Mouse (Mus musculus): Measurements from ENCODE around the gene Naa35. TPM values are rescaled to one million over a fixed set of nuclear protein-coding genes. Genes with fewer than 3 reads are reported as not detected.

Gene Naa35
- total RNA-seq, 2 experiments from 2014 or later = 84.4 to 92.5 TPM

DNA sequence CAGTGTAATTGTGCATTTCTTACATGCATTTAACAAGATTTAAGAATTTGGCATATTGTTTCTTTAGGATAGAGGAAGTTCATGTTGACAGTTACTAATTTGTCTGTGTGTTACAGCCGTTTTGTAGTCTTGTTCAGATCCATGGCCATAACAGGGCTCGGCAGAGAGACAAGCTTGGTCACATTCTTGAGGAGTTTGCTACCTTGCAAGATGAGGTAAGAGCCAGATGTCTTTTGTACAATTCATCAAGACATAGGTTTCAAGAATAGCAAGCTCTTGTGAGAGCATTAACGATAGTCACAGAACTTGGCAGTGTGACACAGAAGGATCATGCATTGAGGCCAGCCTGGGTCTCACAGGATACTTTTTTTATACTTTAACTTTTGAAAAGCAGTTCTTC, 39.3 kb downstream of the Naa35 start:
- DNase-seq = no peak
- intact Hi-C loops (cut with DNase I) = no loop called here

DNA sequence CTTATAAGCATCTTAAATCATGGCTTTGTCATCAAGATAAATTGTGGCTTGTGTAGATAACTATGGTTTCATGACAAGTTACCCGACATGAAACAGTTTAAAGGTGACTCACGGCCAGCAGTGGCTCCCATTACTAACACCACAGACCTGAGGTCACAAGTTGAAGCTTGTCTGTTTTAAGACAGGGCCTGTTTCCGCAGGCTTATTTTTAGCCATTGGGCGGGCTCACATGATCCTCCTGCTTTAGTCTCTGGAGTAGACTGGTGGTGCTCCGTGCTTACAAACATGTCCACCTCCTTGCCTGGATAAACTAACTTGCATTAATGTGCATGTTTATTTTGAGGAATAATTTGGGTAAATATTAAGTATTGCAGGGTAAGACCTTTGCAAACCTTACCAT, 39.8 kb downstream of the Naa35 start:
- peak; percentile 11 to 40 for DNase-seq
- intact Hi-C loops (cut with DNase I) = loop anchor here (5.0 kb wide), 1 partner anchor 103 kb away; no protein-coding TSS in a partner anchor

DNA sequence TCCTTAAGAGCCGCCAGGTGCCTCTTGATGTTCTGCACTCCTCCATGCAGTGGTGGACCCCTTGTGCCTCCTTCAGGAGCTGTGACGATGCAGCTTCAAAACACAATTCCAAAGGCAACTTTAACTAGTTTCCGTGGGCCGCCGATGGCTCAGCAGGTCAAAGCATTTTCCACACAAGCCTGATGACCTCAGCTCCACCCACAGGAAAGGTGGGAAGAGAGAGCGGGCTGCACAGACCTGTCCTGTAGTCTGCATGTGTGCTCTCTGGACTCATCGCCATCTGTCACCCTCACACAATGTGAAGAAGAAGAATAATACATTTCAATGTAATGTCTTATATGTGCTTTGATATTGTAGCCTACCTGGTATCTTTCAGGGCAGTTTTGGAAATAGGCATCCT, 41.7 kb downstream of the Naa35 start:
- intact Hi-C loops (cut with DNase I) = loop anchor here (5.0 kb wide), 1 partner anchor 104 kb away; no protein-coding TSS in a partner anchor
- no peak for DNase-seq

DNA sequence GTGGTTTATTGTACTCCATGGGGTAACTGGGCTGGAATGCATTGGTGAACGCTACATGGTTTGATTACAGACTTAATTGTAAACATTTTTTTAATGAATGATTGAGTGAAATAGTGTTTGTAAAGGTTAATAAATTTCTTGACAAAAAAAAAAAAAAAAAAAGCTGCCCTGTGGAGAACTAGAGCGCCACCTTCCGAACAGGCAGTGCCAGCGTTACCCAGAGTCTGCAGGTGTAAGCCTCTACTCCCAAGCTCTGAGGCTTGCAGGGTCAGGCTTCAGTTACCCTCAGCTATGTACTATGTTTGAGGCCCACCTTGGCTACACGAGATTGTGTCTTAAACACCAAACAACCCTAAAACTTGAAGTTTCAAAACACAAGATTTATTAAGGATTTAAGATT, 49.6 kb downstream of the Naa35 start:
- no peak for DNase-seq
- intact Hi-C loops (cut with DNase I) = loop anchor here (5.0 kb wide), 1 partner anchor 93 kb away; no protein-coding TSS in a partner anchor

DNA sequence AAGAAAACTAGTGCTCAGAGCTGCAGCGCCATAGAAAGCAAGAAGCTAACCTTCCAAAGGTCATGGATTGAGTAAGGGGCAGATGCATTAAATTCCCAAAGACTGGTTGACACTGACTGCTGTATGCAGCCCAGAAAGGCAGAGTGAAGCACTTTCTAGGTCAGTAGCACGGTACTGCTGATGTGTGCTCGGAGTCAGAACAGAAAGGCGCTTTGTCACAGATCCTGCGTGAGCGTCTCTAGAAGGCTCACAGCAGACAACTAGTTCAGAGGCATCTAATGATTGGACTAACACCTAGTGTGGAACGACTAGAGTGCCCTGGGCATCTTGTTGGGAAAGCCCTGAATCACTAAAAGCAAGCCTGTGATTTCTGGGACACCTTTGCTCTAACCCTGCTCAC, 52.7 kb downstream of the Naa35 start:
- intact Hi-C loops (cut with DNase I) = loop anchor here (5.0 kb wide), 1 partner anchor 90 kb away; no protein-coding TSS in a partner anchor
- no peak for DNase-seq

DNA sequence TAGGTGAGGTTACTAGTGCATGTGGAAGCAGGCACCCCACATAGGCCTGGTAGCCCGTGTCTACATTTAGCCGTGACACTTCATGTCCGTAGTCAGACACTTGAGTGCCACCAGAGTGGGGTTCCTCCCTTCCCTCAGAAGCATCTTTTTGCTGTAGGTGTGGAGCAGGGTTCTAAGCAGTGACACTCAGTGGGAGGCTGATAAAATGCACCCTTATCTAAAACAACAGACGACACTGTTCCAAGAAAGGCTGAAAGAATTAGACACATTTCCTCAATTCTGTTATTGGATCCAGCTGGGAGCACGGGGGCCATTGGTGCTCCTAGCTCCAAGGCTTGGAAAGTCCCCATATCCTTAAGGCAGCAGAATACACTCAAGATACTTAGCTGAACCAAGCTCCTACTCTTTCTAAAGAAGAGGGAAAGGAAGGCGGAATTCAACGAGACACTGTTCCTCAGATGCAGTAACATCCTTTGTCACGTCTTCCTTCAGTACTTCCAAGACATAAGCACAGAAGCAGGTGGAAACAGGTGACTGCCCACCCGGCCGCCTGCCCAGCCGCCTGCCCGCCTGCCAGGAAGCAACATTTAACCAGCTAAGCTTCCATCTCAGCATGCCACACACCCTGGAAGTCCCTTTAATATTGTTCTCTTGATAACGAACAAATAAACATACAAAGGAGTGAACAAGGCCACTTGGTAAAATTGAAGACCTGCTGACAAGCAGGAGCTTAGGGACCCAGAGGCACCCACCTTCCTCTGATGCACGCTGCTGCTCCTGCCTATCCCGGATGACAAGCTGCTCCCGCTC, 54.5 kb downstream of the Naa35 start:
- intact Hi-C loops (cut with DNase I) = loop anchor here (5.0 kb wide), 1 partner anchor 88 kb away; no protein-coding TSS in a partner anchor
- no peak for DNase-seq

DNA sequence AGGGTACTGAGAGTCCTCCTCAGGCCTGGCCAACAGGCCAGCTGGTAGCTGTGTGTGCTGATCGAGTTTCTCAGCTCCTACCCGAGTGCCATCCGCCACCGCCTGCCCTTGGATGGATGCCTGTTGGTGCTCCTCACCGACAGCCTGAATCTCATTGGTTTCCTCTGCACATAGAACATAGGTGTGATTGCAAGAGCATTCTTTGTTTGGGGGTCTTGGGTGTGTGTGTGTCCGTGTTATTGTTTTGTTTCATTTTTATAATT, 55.0 kb downstream of the Naa35 start:
- DNase-seq = no peak
- intact Hi-C loops (cut with DNase I) = no loop called here

DNA sequence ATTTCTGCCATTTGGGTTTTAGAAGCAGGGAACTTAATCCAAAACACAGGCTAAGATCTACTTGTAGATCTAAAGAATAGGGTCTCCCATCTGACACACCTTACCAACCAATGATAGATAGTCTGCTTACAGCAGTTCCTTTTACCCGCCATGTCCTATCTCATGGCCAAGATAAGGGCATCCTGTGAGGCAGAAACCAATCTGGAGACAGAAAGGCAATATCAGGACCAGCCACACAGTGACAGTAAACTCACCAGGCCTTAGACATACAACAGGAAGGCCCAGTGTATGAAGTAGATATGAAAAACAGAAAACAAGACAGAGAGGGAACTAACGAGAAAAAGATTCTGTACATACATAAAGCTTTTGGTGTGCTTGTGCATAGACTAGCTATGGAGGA, 57.8 kb downstream of the Naa35 start:
- intact Hi-C loops (cut with DNase I) = no loop called here
- DNase-seq = no peak

DNA sequence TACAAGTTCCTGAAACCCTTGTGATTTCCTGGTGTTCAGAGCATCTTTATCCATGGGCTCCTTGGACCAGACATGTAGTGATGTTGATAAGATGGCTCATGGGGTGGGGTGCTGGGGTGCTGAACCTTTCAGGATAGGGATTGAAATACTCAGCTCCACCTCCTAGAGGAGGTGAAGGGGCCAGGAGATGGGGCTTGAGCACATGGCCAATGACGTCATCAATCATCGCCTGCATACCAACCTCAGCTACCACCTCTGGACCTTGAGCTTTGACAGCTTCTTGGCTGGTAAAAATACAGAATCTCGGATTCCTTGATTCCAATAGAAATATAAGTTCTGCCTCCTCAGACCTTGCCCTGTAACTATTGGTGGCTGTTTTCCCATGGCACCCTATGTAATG, 60.4 kb downstream of the Naa35 start:
- DNase-seq = no peak
- intact Hi-C loops (cut with DNase I) = no loop called here

DNA sequence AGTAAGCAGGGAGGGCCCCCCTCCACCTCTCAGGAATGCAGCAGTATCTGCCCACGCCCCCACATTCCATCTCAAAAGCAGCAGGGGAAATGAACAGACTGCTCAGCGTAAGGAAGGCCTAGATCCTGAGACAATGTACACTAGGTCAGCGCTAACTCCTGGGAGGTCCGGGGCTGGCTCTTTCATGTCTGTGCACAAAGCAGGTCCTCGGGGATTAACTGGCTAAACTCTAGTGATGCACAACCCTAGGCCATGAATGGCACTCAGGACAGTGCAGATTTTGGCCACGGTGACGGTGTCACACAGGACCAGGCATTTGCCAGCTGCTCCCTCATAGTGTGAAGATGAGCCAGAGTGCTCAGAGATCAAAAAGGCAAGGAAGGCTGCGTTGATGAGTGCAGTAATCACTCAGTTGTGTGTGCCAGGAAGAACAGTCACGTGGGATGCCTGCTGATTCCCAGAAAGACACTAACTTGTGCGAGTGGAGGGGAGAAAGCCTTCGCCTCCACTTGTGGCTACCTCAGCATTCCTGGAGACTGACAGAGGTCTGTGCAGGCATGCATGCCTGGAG, 61.7 kb downstream of the Naa35 start:
- intact Hi-C loops (cut with DNase I) = no loop called here
- no peak for DNase-seq

DNA sequence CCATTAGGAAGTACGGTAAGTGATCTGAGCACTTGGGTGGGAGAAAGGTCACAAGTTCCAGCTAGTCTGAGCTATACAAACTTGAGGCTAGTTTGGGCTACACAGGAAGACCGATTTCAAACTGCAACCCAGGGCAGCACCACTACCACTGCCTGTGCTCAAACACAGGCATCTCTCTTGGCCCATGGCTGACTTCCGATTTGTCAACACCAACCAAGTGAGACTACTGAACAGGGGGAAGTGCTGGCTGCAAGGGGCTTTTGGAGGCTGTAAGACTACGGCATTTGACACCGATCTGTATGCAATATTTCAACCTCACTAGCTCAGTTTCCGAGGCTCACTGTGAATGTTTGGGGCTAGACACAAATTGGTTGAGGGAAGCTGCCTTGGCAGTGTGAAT, 62.4 kb downstream of the Naa35 start:
- intact Hi-C loops (cut with DNase I) = no loop called here
- DNase-seq = no peak

DNA sequence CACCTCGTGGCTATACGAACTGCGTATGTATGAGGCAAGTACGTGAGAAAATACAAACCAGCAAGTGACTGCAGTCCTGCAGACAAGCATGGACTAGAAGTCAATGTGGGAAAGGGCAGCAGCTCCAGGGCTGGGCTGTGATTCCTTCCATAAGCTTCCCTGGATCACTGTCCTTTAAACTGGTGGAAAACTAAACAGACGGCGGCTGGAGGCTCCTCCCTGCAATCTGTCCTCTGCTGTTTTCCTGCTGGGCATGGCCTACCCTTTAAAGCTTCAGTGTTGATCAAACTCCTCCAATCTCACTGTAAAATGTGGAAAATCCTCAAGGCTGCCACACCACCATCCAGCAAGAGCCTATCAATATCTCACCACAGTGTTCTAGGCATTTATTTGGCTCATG, 63.5 kb downstream of the Naa35 start:
- DNase-seq = no peak
- intact Hi-C loops (cut with DNase I) = no loop called here

DNA sequence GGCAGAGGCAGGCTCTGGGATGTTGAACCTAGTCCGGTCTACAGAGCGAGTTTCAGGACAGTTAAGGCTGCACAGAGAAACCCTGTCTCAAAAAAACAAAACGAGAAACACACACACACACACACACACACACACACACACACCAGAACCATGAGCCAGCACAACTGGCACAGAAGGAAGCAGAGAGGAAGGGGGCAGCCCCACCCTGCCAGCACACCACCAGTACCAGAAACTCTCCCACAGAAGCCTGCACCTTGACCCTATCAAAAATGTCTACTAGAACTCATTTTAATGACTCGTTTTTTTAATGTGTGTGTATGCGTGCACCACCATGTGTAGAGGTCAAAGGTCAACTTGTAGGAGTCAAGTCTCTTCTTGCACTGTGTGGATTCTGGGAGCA, 64.7 kb downstream of the Naa35 start:
- no peak for DNase-seq
- intact Hi-C loops (cut with DNase I) = no loop called here

DNA sequence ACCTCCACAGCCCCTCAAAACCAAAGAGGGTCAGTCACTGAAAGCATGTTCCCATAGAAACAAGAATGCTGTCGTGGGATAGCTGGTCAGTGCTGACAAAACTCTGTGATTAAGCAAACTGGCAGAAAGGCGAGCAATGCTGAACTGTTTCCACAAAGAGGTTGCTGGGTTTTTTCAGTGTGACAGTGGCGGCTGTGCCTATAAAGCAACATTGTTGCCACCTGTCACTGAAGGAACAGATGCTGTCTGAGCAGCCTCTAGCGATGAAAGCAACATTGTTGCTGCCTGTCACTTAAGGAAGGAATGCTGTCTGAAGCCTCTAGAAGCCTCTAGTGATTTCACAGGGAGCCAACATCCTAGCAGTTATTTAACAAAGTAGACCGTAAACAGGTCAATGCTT, 67.6 kb downstream of the Naa35 start:
- intact Hi-C loops (cut with DNase I) = no loop called here
- no peak for DNase-seq

DNA sequence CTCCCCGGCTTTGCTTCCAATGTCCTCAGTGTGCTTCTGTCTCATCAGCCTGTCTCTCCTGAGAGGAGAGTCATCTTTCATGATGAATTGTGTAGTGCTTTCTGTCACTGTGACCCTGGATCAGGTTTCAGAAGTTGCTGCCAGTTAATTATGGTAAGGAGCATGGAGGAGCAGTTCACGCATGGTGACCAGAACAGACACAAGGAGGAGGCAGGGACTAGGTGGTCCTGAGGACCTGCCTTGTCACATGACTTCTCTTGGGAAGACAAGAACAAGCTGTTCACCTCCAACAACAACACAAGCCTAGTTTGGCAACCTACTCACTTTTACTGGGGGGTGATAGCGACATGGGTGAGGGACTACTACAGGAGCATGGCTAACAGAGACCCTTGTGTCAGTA, 68.1 kb downstream of the Naa35 start:
- no peak for DNase-seq
- intact Hi-C loops (cut with DNase I) = no loop called here

DNA sequence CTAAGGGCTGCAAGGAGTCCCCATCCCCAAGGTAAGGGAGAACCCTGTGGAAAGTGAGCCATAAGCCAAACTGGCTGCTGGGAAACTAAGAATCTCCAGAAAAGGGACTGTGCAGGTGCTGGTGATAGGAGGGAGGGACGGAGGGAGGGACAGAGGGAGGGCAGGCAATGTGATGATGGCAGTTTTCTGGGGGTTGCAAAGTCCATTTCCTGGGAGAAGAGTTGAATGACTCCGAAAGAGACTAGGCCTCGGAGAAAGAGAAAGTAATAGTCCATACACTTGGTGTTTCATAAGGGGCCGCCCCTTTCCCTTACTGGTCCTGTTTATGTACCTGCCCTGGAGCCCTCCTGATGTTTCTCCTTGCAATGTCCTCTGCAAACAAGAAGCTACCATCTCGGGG, 69.4 kb downstream of the Naa35 start:
- intact Hi-C loops (cut with DNase I) = no loop called here

DNA sequence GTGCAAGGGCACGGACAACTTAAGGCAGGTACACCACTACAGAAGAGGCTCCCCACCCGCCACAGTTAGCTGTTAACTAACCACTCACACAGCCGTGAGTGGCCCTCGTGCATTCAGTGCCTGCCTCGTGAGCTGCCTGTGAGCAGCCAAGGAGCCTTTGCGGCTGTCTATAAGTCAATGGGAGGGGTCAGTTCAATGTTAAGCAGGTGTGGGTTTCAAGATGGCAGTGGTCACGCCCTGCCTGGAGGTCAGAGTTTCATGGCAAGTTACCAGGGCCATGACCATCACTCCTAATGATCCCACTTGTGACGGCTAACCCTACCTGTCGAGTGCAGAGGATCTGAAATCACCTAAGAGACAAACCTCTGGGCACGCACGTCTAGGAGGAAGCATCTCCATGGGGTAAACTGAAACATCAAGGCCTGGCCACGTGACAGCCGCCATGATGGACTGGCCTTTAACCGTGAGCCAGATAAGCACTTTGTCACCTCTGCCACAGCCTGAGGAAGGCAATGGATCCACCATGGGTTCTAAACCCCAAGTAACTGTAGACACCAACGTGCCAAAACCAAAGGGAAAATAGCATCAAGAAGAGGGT, 70.8 kb downstream of the Naa35 start:
- intact Hi-C loops (cut with DNase I) = no loop called here
- no peak for DNase-seq

More for the DNA sequence above, 69.4 kb downstream of the Naa35 start:
- no peak for DNase-seq

DNA sequence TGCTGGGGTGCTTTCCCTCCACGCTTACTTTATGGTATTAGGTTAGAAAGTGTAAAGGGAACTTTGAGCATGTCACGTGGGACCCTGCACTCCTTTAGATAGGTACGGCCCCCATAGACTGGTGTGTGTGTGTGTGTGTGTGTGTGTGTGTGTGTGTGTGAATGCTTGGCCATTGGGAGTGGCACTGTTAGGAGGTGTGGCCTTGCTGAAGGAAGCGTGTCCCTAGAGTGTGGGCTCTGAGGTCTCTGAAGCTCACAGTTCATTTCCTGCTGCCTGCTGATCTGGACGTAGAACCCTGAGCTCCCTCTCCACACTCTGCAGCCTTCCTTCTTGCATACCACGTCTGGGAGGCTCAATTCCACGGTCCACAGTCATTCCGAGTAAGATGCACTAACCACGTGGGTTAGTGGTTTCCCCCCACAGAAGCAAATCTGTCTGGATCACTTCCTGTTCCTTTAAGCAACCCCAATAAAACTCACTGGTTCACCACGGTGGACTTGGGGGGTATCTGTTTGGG, 71.3 kb downstream of the Naa35 start:
- intact Hi-C loops (cut with DNase I) = no loop called here
- no peak for DNase-seq

DNA sequence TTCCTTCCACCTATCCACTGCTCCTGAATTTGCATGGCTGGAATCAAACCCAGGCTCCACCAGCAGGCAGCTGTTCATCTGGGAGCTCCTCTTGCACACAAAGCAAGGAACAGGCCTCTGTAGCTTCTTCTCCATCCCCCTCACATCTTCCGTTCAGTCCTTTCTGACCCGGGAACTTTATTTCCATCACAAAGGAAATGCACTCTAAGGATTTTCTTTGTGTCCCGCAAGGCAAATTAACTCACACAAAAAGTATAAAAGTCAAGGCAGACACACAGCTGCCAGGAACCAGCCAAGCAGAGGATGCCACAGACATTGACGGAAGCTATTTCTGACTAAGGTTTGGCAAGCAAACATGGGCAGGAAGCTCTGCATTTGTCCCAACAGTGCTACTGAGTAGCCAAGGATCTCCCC, 71.9 kb downstream of the Naa35 start:
- intact Hi-C loops (cut with DNase I) = no loop called here
- peak in 1 of 2 experiments; percentile 8 for DNase-seq

DNA sequence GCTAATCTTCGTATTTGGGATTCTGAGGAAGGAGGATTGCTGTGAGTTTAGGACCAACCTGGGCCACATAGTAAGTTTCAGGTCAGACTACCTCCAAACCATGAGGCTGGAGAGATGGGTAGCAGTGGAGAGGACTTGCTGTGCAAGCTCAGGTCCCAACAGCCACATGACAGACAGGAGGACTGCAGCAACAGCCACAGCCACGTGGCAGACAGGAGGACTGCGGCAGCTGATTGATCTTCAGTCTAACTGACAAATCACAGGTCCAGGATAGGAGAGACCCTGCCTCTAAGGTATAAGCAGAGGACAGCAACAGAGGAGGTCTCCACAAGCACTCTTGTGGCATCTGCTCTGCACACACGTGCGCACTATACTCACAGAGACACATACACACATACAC, 72.7 kb downstream of the Naa35 start:
- intact Hi-C loops (cut with DNase I) = no loop called here
- DNase-seq = no peak

DNA sequence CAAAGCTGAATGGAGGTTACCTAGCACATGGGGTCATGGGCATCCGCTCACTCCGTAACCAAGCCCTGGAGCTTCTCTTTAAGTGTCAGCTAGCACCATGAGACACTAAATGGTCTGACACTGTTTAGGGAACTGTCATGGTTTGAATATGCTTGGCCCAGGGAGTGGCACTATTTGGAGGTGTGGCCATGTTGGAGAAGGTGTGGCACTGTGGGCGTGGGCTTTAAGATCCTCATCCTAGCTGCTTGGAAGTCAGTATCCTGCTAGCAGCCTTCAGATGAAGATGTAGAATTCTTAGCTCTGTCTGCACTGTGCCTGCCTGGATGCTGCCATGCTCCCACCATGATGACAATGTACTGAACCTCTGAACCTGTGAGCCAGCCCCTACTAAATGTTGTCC, 75.3 kb downstream of the Naa35 start:
- DNase-seq = no peak
- intact Hi-C loops (cut with DNase I) = no loop called here

DNA sequence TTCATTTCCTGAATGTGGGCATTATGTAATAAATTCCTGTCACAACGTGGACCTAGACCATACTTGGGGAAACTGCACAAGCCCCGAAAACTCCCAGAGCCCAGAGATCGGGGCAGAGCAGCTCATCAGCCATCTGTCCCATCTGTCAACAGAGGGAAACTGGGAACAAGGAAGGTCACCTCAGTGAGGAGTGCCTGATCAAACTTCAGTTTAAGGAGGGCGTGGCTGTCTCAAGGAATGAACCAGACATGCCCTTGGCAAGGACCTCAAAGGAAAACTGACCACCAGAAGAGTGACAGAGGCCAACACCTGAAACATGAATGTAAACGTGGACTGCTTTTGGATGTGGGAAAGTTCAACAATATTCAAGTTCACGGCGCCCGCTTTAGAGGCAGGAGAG, 76.3 kb downstream of the Naa35 start:
- intact Hi-C loops (cut with DNase I) = no loop called here
- DNase-seq = no peak
